Mouse (Mus musculus) cerebellum, adult 2 months (tissue): Measurements from ENCODE around the gene Gna11. TPM values are rescaled to one million over a fixed set of nuclear protein-coding genes. Genes with fewer than 3 reads are reported as not detected.

Experiments used
- DNase-seq, 2 experiments: peaks; one replicate each; pipeline ENCODE4 v3.0.0; 2021
- H3K27ac ChIP-seq: fragments of 200-500 bp; 2 replicates; pipeline ENCODE4 v1.5.1; 2012; ENCODE audit warnings: low read length, control low read depth, inconsistent platforms; ENCODE audit not compliant: insufficient read depth
- H3K27me3 ChIP-seq: fragments of 200-500 bp; 2 replicates; pipeline ENCODE4 v1.6.1; 2012; ENCODE audit warnings: inconsistent platforms, mild to moderate bottlenecking, low read length, moderate library complexity; ENCODE audit not compliant: control insufficient read depth, insufficient read depth
- H3K4me1 ChIP-seq: fragments of 200-500 bp; 2 replicates; pipeline ENCODE4 v1.6.1; 2011; ENCODE audit warnings: low read length; ENCODE audit not compliant: control insufficient read depth, insufficient read depth
- H3K4me3 ChIP-seq: fragments of 200-500 bp; replicated peaks from 2 replicates; pipeline ENCODE3; 2011; ENCODE audit warnings: mild to moderate bottlenecking, low read depth, low read length, control low read depth; ENCODE audit not compliant: insufficient read depth
- CTCF ChIP-seq: fragments of 200-500 bp; IDR thresholded peaks from 2 replicates; pipeline ENCODE4 v1.5.1; 2011; ENCODE audit warnings: low read depth, mild to moderate bottlenecking, control low read depth, low read length, moderate library complexity, borderline replicate concordance; ENCODE audit not compliant: insufficient read depth
- POLR2A ChIP-seq: fragments of 200-500 bp; IDR thresholded peaks from 2 replicates; pipeline ENCODE4 v1.6.1; 2011; ENCODE audit warnings: low read length, control low read depth, borderline replicate concordance; ENCODE audit not compliant: insufficient read depth
- WGBS: fragments of 180-500 bp; shearing (Covaris S2); methylation state at CpG from one replicate; pipeline ENCODE4 v1.1.7; 2018; 5-methylcytosine and 5-hydroxymethylcytosine counted together
- polyA plus RNA-seq: library from polyadenylated mRNA; depleted of rRNA; stranded (reverse); fragments of >200 nt; gene quantifications from 2 replicates; pipeline ENCODE4 v1.2.3, GENCODE M21; 2012; rRNA removed

The Gna11 gene
- 105 and 107 TPM in 2 replicates for polyA plus RNA-seq

- no peaks in the 10 kb centered on the region for H3K27me3 ChIP-seq
- TF ChIP-seq POLR2A, result peak; percentile 87; the same call in 1 of the 2 replicates
- TF ChIP-seq CTCF, result no peak
- H3K4me1 ChIP-seq, result peaks cover 37% of the 10 kb centered on the region
- peak within 1 kb of the TSS; percentile 90 for H3K27ac ChIP-seq
- peak; percentile 100 for DNase-seq
- peak within 1 kb of the TSS; percentile 79 for H3K4me3 ChIP-seq
- WGBS, result under 1% methylated on average over 59 of the region's 59 CpGs
Observed at GRCm38 (mm10) chr10:81545161-81545747, at the start of gene Gna11. Gene Gna11, minus strand, starts transcription at chr10:81545190.

DNA sequence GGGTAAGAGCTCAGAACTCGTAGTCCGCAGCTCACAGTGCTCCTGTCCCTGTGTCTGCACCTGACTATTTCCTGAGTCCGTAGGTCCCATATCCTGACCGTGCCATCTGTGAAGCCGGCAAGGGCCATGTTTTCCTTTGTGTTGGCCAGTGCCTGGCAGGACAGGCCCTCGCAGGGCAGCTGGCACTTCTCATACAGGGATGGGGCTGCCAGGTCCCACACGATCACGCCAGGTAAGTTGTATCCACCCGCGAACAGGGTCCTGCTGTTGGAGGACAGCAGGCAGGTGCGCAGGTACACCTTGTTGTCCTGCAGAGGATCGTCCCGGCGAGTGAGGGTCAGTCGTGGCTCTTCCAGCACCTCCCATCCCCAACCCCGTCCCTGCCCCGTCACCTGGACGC lies 48.9 kb upstream of the Gna11 start:
- peak; percentile 73 to 79 for DNase-seq
- Histone ChIP-seq H3K4me3 (peak overlapping the region; percentile 26), H3K27ac (0 out of 2 replicates have a peak overlapping the region, but pooled peaks have one; percentile 5), H3K27me3 (no peaks in the 10 kb centered on the region), H3K4me1 (peaks cover 41% of the 10 kb centered on the region)
- TF ChIP-seq POLR2A (no peak; the same call in 1 of the 2 replicates), CTCF (no peak)
- 9% methylated on average over 18 of the region's 18 CpGs for WGBS

DNA sequence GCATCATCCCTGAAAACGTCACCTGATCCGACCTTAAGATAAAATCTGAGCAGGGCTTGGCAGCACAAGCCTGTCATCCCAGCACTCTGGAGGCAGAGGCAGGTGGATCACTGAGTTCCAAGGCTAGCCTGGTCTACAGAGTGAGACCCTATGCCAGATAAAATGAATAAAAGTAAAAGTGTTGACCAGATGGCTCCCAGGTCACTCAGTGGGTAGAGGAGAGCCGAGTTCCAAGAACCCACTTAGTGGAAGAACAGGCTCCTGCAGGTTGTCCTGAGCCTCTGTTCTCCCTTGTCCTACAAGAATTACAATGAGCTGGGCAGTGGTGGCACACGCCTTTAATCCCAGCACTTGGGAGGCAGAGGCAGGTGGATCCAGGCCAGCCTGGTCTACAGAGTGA lies 48.2 kb upstream of the Gna11 start:
- WGBS, result 41% methylated on average over 4 of the region's 4 CpGs
- Histone ChIP-seq H3K4me1 (peaks cover 41% of the 10 kb centered on the region), H3K4me3 (no peak overlapping the region), H3K27me3 (no peaks in the 10 kb centered on the region), H3K27ac (0 out of 2 replicates have a peak overlapping the region, but pooled peaks have one; percentile 3)
- TF ChIP-seq POLR2A (no peak), CTCF (no peak)
- DNase-seq, result peak in 1 of 2 experiments; percentile 39

- WGBS, result 71% methylated on average over 7 of the region's 7 CpGs
- no peak overlapping the region for H3K27ac ChIP-seq
- TF ChIP-seq CTCF (no peak), POLR2A (no peak)
- H3K4me3 ChIP-seq, result no peak overlapping the region
- DNase-seq, result peak; percentile 25 to 28
- peaks cover 38% of the 10 kb centered on the region for H3K4me1 ChIP-seq
- H3K27me3 ChIP-seq, result no peaks in the 10 kb centered on the region
Observed at GRCm38 (mm10) chr10:81592631-81593030, 47.6 kb upstream of the Gna11 start.

- peak; percentile 45 to 60 for DNase-seq
- no peak overlapping the region for H3K4me3 ChIP-seq
- no peaks in the 10 kb centered on the region for H3K27me3 ChIP-seq
- WGBS, result 16% methylated on average over 9 of the region's 9 CpGs
- TF ChIP-seq POLR2A, result no peak
- H3K4me1 ChIP-seq, result peaks cover 31% of the 10 kb centered on the region
- no peak overlapping the region for H3K27ac ChIP-seq
Observed at GRCm38 (mm10) chr10:81591846-81592245, 46.9 kb upstream of the Gna11 start.

GRCm38 (mm10) chr10:81588739-81589138 lies 43.7 kb upstream of the Gna11 start:
- DNase-seq, result peak in 1 of 2 experiments; percentile 14
- Histone ChIP-seq H3K4me1 (peaks cover 22% of the 10 kb centered on the region), H3K27me3 (no peaks in the 10 kb centered on the region), H3K27ac (no peak overlapping the region), H3K4me3 (no peak overlapping the region)
- WGBS, result 72% methylated on average over 7 of the region's 7 CpGs
- no peak for TF ChIP-seq CTCF
- no peak for TF ChIP-seq POLR2A

- Histone ChIP-seq H3K27ac (no peak overlapping the region), H3K27me3 (no peaks in the 10 kb centered on the region), H3K4me3 (no peak overlapping the region), H3K4me1 (peaks cover 22% of the 10 kb centered on the region)
- no peak for TF ChIP-seq POLR2A
- TF ChIP-seq CTCF, result no peak
- no peak for DNase-seq
- WGBS, result 47% methylated on average over 6 of the region's 6 CpGs
Observed at GRCm38 (mm10) chr10:81583347-81583746, 38.4 kb upstream of the Gna11 start.

- no peak for DNase-seq
- H3K27me3 ChIP-seq, result no peaks in the 10 kb centered on the region
- 41% methylated on average over 25 of the region's 25 CpGs for WGBS
- TF ChIP-seq CTCF (no peak), POLR2A (no peak)
- no peak overlapping the region for H3K27ac ChIP-seq
- H3K4me1 ChIP-seq, result peaks cover 41% of the 10 kb centered on the region
- H3K4me3 ChIP-seq, result no peak overlapping the region
Observed at GRCm38 (mm10) chr10:81580441-81581070, 35.6 kb upstream of the Gna11 start.
